Mouse (Mus musculus) embryonic facial prominence, embryonic 15.5 days (tissue): Measurements from ENCODE around the gene Il18rap. TPM values are rescaled to one million over a fixed set of nuclear protein-coding genes. Genes with fewer than 3 reads are reported as not detected.
A peak's percentile ranks its signal among the peaks of the same experiment; 100 is the strongest.

ENCODE experiments used
- ATAC-seq: fragments of 200-750 bp; cut with Nextera tagmentation; 2 replicates; pipeline ENCODE4 v1.8.0; 2017; ENCODE audit warnings: low read depth, moderate TSS enrichment; ENCODE audit not compliant: insufficient number of reproducible peaks, low FRiP score, low TSS enrichment
- H3K27ac ChIP-seq: fragments of 300-500 bp; sonication (generic); replicated peaks from 2 replicates; pipeline ENCODE4 v1.5.1; 2015; ENCODE audit warnings: mild to moderate bottlenecking, inconsistent platforms
- H3K27me3 ChIP-seq: fragments of 300-500 bp; sonication (generic); 2 replicates; pipeline ENCODE4 v1.6.1; 2015; ENCODE audit warnings: inconsistent platforms
- H3K36me3 ChIP-seq: fragments of 300-500 bp; sonication (generic); 2 replicates; pipeline ENCODE4 v1.6.1; 2015; ENCODE audit warnings: mild to moderate bottlenecking, inconsistent platforms
- H3K4me1 ChIP-seq: fragments of 300-500 bp; sonication (generic); 2 replicates; pipeline ENCODE4 v1.6.1; 2015; ENCODE audit warnings: inconsistent platforms
- H3K4me2 ChIP-seq: fragments of 300-500 bp; sonication (generic); replicated peaks from 2 replicates; pipeline ENCODE4 v1.6.1; 2015; ENCODE audit warnings: mild to moderate bottlenecking, inconsistent platforms
- H3K4me3 ChIP-seq: fragments of 300-500 bp; sonication (generic); replicated peaks from 2 replicates; pipeline ENCODE4 v1.5.1; 2015; ENCODE audit warnings: mild to moderate bottlenecking, inconsistent platforms
- H3K9ac ChIP-seq: fragments of 300-500 bp; sonication (generic); 2 replicates; pipeline ENCODE4 v1.6.1; 2015; ENCODE audit warnings: inconsistent platforms
- H3K9me3 ChIP-seq: fragments of 300-500 bp; sonication (generic); replicated peaks from 2 replicates; pipeline ENCODE4 v1.6.1; 2016; ENCODE audit warnings: inconsistent platforms
- WGBS: fragments of 180-500 bp; shearing (Covaris S2); methylation state at CpG from one replicate; pipeline ENCODE4 v1.1.7; 2015; 5-methylcytosine and 5-hydroxymethylcytosine counted together
- polyA plus RNA-seq: library from polyadenylated mRNA; unstranded; fragments of >200 nt; fragmentation: Nextera tagmentation; extraction: Ambion mirVana; gene quantifications from 2 replicates; pipeline ENCODE4 v1.2.1, GENCODE M21; 2015

Il18rap gene
- polyA plus RNA-seq: 0.39 and 0.49 TPM in 2 replicates

- WGBS: 20% methylated on average over 9 of the region's 9 CpGs
- H3K36me3 ChIP-seq: no peaks in the 10 kb centered on the region
- ATAC-seq: no peak
- no peaks in the 10 kb centered on the region for H3K4me1 ChIP-seq
- H3K4me2 ChIP-seq: 0 out of 2 replicates have a peak within 1 kb of the TSS, but pooled peaks have one; percentile 15
- no peaks in the 10 kb centered on the region for H3K27me3 ChIP-seq
- no peak within 1 kb of the TSS for H3K27ac ChIP-seq
- H3K9me3 ChIP-seq: no peaks in the 10 kb centered on the region
- H3K9ac ChIP-seq: no peak within 1 kb of the TSS
- H3K4me3 ChIP-seq: no peak within 1 kb of the TSS
Observed at GRCm38 (mm10) chr1:40514851-40515585, at the start of gene Il18rap. TSS of gene Il18rap (plus strand) at chr1:40515362.

GRCm38 (mm10) chr1:40465477-40466430 lies 49.4 kb upstream of the Il18rap start, which contains the start of gene Il18r1:
TSS of gene Il18r1 (plus strand) at chr1:40465552.
- H3K36me3 ChIP-seq: no peaks in the 10 kb centered on the region
- no peak within 1 kb of the TSS for H3K27ac ChIP-seq
- no peaks in the 10 kb centered on the region for H3K4me1 ChIP-seq
- H3K9ac ChIP-seq: no peak within 1 kb of the TSS
- no peaks in the 10 kb centered on the region for H3K27me3 ChIP-seq
- WGBS: 40% methylated on average over 20 of the region's 20 CpGs
- H3K9me3 ChIP-seq: no peaks in the 10 kb centered on the region
- H3K4me3 ChIP-seq: no peak within 1 kb of the TSS; the same call in 1 of the 2 replicates
- ATAC-seq: no peak
- peak within 1 kb of the TSS; percentile 12; the same call in 1 of the 2 replicates for H3K4me2 ChIP-seq

GRCm38 (mm10) chr1:40467306-40467705 lies 47.9 kb upstream of the Il18rap start:
- H3K4me3 ChIP-seq: no peak overlapping the region
- no peaks in the 10 kb centered on the region for H3K27me3 ChIP-seq
- ATAC-seq: no peak
- WGBS: 84% methylated on average over 4 of the region's 4 CpGs
- H3K4me1 ChIP-seq: no peaks in the 10 kb centered on the region
- H3K9me3 ChIP-seq: no peaks in the 10 kb centered on the region
- no peak overlapping the region for H3K27ac ChIP-seq
- no peak overlapping the region for H3K9ac ChIP-seq
- no peaks in the 10 kb centered on the region for H3K36me3 ChIP-seq
- H3K4me2 ChIP-seq: no peak overlapping the region

- no peaks in the 10 kb centered on the region for H3K9me3 ChIP-seq
- ATAC-seq: no peak
- H3K4me2 ChIP-seq: no peak overlapping the region
- H3K27me3 ChIP-seq: no peaks in the 10 kb centered on the region
- H3K4me1 ChIP-seq: no peaks in the 10 kb centered on the region
- no peak overlapping the region for H3K27ac ChIP-seq
- no peak overlapping the region for H3K9ac ChIP-seq
- no peak overlapping the region for H3K4me3 ChIP-seq
- no peaks in the 10 kb centered on the region for H3K36me3 ChIP-seq
- 75% methylated on average over 2 of the region's 2 CpGs for WGBS
Observed at GRCm38 (mm10) chr1:40468805-40469204, 46.4 kb upstream of the Il18rap start.

- H3K4me1 ChIP-seq: no peaks in the 10 kb centered on the region
- no peak overlapping the region for H3K4me2 ChIP-seq
- ATAC-seq: no peak
- no peak overlapping the region for H3K9ac ChIP-seq
- no peak overlapping the region for H3K27ac ChIP-seq
- no peaks in the 10 kb centered on the region for H3K27me3 ChIP-seq
- no peak overlapping the region for H3K4me3 ChIP-seq
- H3K9me3 ChIP-seq: no peaks in the 10 kb centered on the region
- no peaks in the 10 kb centered on the region for H3K36me3 ChIP-seq
- 74% methylated on average over 12 of the region's 12 CpGs for WGBS
Observed at GRCm38 (mm10) chr1:40469900-40470299, 45.3 kb upstream of the Il18rap start.

- Histone ChIP-seq H3K4me2 (no peak overlapping the region), H3K4me3 (no peak overlapping the region), H3K36me3 (no peaks in the 10 kb centered on the region), H3K4me1 (no peaks in the 10 kb centered on the region), H3K27ac (no peak overlapping the region), H3K9ac (no peak overlapping the region), H3K9me3 (no peaks in the 10 kb centered on the region), H3K27me3 (no peaks in the 10 kb centered on the region)
- no peak for ATAC-seq
- WGBS: 88% methylated on average over 1 of the region's 1 CpGs
Observed at GRCm38 (mm10) chr1:40472401-40472800, 42.8 kb upstream of the Il18rap start.

GRCm38 (mm10) chr1:40473640-40474039 lies 41.5 kb upstream of the Il18rap start:
- no peak overlapping the region for H3K4me3 ChIP-seq
- no peaks in the 10 kb centered on the region for H3K4me1 ChIP-seq
- H3K27me3 ChIP-seq: no peaks in the 10 kb centered on the region
- H3K36me3 ChIP-seq: no peaks in the 10 kb centered on the region
- ATAC-seq: no peak
- WGBS: 84% methylated on average over 4 of the region's 4 CpGs
- no peaks in the 10 kb centered on the region for H3K9me3 ChIP-seq
- no peak overlapping the region for H3K9ac ChIP-seq
- no peak overlapping the region for H3K4me2 ChIP-seq
- H3K27ac ChIP-seq: no peak overlapping the region

- no peaks in the 10 kb centered on the region for H3K27me3 ChIP-seq
- H3K9ac ChIP-seq: no peak overlapping the region
- no peaks in the 10 kb centered on the region for H3K4me1 ChIP-seq
- H3K9me3 ChIP-seq: no peaks in the 10 kb centered on the region
- no peak overlapping the region for H3K4me3 ChIP-seq
- no peaks in the 10 kb centered on the region for H3K36me3 ChIP-seq
- no peak overlapping the region for H3K27ac ChIP-seq
- no peak overlapping the region for H3K4me2 ChIP-seq
- 88% methylated on average over 5 of the region's 5 CpGs for WGBS
- no peak for ATAC-seq
Observed at GRCm38 (mm10) chr1:40474336-40474735, 40.8 kb upstream of the Il18rap start.

- Histone ChIP-seq H3K9me3 (no peaks in the 10 kb centered on the region), H3K27ac (no peak overlapping the region), H3K4me1 (no peaks in the 10 kb centered on the region), H3K27me3 (no peaks in the 10 kb centered on the region), H3K4me2 (no peak overlapping the region), H3K36me3 (no peaks in the 10 kb centered on the region), H3K4me3 (no peak overlapping the region), H3K9ac (no peak overlapping the region)
- 52% methylated on average over 3 of the region's 3 CpGs for WGBS
- ATAC-seq: no peak
Observed at GRCm38 (mm10) chr1:40475697-40476096, 39.5 kb upstream of the Il18rap start.

- WGBS: 58% methylated on average over 4 of the region's 4 CpGs
- H3K27me3 ChIP-seq: no peaks in the 10 kb centered on the region
- H3K4me1 ChIP-seq: no peaks in the 10 kb centered on the region
- no peak overlapping the region for H3K27ac ChIP-seq
- no peak overlapping the region for H3K4me2 ChIP-seq
- H3K9ac ChIP-seq: no peak overlapping the region
- H3K36me3 ChIP-seq: no peaks in the 10 kb centered on the region
- no peak for ATAC-seq
- no peaks in the 10 kb centered on the region for H3K9me3 ChIP-seq
- no peak overlapping the region for H3K4me3 ChIP-seq
Observed at GRCm38 (mm10) chr1:40476756-40477155, 38.4 kb upstream of the Il18rap start.

- WGBS: 68% methylated on average over 6 of the region's 6 CpGs
- no peak for ATAC-seq
- no peak overlapping the region for H3K4me2 ChIP-seq
Observed at GRCm38 (mm10) chr1:40479505-40479923, 35.6 kb upstream of the Il18rap start.

More at GRCm38 (mm10) chr1:40479505-40479923, 35.6 kb upstream of the Il18rap start:
- Histone ChIP-seq H3K27me3 (no peaks in the 10 kb centered on the region), H3K4me1 (no peaks in the 10 kb centered on the region), H3K4me3 (no peak overlapping the region), H3K9me3 (no peaks in the 10 kb centered on the region), H3K36me3 (no peaks in the 10 kb centered on the region), H3K9ac (no peak overlapping the region), H3K27ac (no peak overlapping the region)
